Mouse (Mus musculus): ENCODE measurements around the gene Gdf1. TPM values are rescaled to one million over a fixed set of nuclear protein-coding genes. Genes with fewer than 3 reads are reported as not detected.

The Gdf1 gene
- polyA plus RNA-seq, 2 experiments = 0.16 TPM; not detected in 1

DNA sequence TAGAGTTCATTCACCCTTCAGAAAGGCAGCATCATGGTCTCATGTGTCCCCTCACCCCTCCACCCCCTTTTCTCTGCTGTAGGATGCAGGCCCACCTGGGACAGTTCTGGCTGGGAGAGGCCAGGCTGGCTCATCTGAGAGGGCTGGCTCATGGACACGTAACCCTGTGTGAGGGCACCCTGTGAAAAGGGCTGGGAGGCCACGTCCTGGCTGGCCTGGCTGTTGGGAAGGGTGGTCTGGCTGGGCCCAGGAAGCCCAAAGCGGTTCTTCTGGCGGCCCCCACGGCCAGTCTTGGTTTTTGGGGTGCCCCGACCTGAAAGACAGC, 3.2 kb downstream of the Gdf1 start:
- 89% methylated on average over 6 of the region's 6 CpGs for WGBS (ENCODE audit: insufficient replicate concordance)
- Histone ChIP-seq H3K27me3 (ENCODE audit: control insufficient read depth, insufficient read depth, low read length) (no peaks in the 10 kb centered on the region), H3K4me1 (replicated peaks; ENCODE audit: control insufficient read depth in 2 of 2, insufficient read depth in 2 of 2, low read length in 1 of 2) (peaks cover 5 to 11% of the 10 kb centered on the region in 2 experiments), H3K4me3 (ENCODE audit: insufficient read depth in 1 of 2, low read depth in 2 of 2, low read length in 2 of 2) (no peak overlapping the region), H3K4me2 (ENCODE audit: low read depth) (no peak overlapping the region), H3K9me3 (ENCODE audit: control insufficient read depth, low read length) (no peaks in the 10 kb centered on the region), H3K9ac (replicated peaks) (no peak overlapping the region), H3K36me3 (replicated peaks; ENCODE audit: control insufficient read depth, insufficient read depth, low read depth) (peaks cover 70% of the 10 kb centered on the region), H3K27ac (no peak overlapping the region)
- ATAC-seq (ENCODE audit: insufficient read depth) (no peak), DNase-seq (ENCODE audit: low read depth in 3 of 3, low spot score in 3 of 3) (no peak)
- TF ChIP-seq EP300 (IDR thresholded peaks at IDR 0.05; ENCODE audit: low read depth) (no peak), CTCF (IDR thresholded peaks at IDR 0.05; ENCODE audit: low read depth) (no peak)

DNA sequence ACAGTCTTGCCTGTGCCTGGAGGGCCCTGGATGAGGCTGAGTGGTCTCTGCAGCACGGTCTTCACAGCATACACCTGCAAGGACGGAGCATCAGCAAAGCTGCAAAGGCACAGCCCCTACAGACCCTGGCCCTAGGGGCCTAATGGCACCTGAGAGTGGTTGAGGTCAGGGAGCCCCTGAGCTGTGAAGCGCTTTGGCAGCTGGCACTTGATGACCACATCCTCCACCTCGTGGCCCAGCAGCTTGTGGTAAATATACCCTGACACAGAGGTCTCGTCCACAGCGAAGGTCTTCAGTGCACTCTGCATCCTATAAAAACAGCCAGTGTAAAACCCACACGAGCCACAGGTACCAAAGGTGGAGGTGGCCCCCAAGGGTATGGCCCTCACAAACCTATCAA, 9.3 kb downstream of the Gdf1 start:
- H3K9ac ChIP-seq (replicated peaks) = no peak overlapping the region
- no peaks in the 10 kb centered on the region for H3K4me1 ChIP-seq (replicated peaks; ENCODE audit: control insufficient read depth in 2 of 2, insufficient read depth in 2 of 2, low read length in 1 of 2)
- TF ChIP-seq CTCF (IDR thresholded peaks at IDR 0.05; ENCODE audit: low read depth) (no peak), EP300 (IDR thresholded peaks at IDR 0.05; ENCODE audit: low read depth) (no peak)
- no peak overlapping the region for H3K4me3 ChIP-seq (ENCODE audit: insufficient read depth in 1 of 2, low read depth in 2 of 2, low read length in 2 of 2)
- H3K27me3 ChIP-seq (ENCODE audit: control insufficient read depth, insufficient read depth, low read length) = no peaks in the 10 kb centered on the region
- H3K36me3 ChIP-seq (replicated peaks; ENCODE audit: control insufficient read depth, insufficient read depth, low read depth) = peaks cover 96% of the 10 kb centered on the region
- H3K4me2 ChIP-seq (ENCODE audit: low read depth) = no peak overlapping the region
- no peaks in the 10 kb centered on the region for H3K9me3 ChIP-seq (ENCODE audit: control insufficient read depth, low read length)
- ATAC-seq (ENCODE audit: insufficient read depth) (no peak), DNase-seq (ENCODE audit: low read depth in 3 of 3, low spot score in 3 of 3) (no peak)
- WGBS (ENCODE audit: insufficient replicate concordance) = 78% methylated on average over 7 of the region's 7 CpGs
- no peak overlapping the region for H3K27ac ChIP-seq

DNA sequence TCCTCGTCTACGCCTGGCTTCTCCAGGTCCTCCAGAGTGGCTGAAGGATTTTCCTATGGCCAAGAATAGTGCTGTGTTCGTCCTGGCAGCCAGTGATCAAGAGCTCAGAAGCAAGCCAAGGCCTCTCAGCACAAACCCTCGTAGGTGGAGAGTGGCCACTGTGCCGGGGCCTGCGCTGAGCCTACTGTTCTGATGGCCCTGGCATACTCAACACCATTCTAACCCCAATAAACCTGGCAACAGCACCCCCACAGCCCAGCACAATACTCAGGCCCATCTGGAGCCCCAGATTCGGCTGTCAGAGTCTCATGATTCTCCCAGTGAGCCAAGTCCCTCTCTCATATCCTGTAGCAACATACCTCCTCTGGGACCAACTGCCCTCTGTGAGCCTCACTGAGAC, 11.0 kb downstream of the Gdf1 start:
- WGBS (ENCODE audit: insufficient replicate concordance) = 86% methylated on average over 7 of the region's 7 CpGs
- Histone ChIP-seq H3K4me1 (replicated peaks; ENCODE audit: control insufficient read depth in 2 of 2, insufficient read depth in 2 of 2, low read length in 1 of 2) (peaks cover 4 to 9% of the 10 kb centered on the region in 2 experiments; a peak in 3 of 4 replicates), H3K27ac (no peak overlapping the region), H3K9ac (replicated peaks) (no peak overlapping the region), H3K4me2 (ENCODE audit: low read depth) (no peak overlapping the region), H3K27me3 (ENCODE audit: control insufficient read depth, insufficient read depth, low read length) (no peaks in the 10 kb centered on the region), H3K9me3 (ENCODE audit: control insufficient read depth, low read length) (no peaks in the 10 kb centered on the region), H3K36me3 (replicated peaks; ENCODE audit: control insufficient read depth, insufficient read depth, low read depth) (peaks cover 84% of the 10 kb centered on the region), H3K4me3 (ENCODE audit: insufficient read depth in 1 of 2, low read depth in 2 of 2, low read length in 2 of 2) (no peak overlapping the region)
- no peak for ATAC-seq (ENCODE audit: insufficient read depth)
- no peak for DNase-seq (ENCODE audit: low read depth in 3 of 3, low spot score in 3 of 3)
- no peak for TF ChIP-seq EP300 (IDR thresholded peaks at IDR 0.05; ENCODE audit: low read depth)
- TF ChIP-seq CTCF (IDR thresholded peaks at IDR 0.05; ENCODE audit: low read depth) = no peak

DNA sequence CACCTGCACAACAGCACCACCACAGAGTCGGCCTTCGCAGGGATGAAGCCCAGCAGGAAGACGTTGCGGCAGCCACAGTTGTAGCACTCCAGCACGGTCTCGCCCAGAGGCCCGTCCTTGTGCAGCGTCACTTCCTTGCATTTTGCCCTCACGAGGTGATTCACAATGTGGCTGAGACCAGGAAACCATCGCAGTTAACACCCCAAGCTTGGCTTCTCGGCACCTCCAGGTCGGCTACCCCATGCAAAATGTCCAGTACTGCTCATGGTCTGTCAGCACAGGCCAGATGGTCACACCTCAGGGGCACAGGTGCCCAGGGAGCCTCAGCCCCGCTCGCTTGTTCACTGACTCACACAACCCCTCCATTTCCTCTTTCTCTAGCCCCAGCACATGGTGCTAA, 12.4 kb downstream of the Gdf1 start:
- no peak for TF ChIP-seq EP300 (IDR thresholded peaks at IDR 0.05; ENCODE audit: low read depth)
- TF ChIP-seq CTCF (IDR thresholded peaks at IDR 0.05; ENCODE audit: low read depth) = no peak
- Histone ChIP-seq H3K36me3 (replicated peaks; ENCODE audit: control insufficient read depth, insufficient read depth, low read depth) (peaks cover 78% of the 10 kb centered on the region), H3K4me1 (replicated peaks; ENCODE audit: control insufficient read depth in 2 of 2, insufficient read depth in 2 of 2, low read length in 1 of 2) (peaks cover 4 to 17% of the 10 kb centered on the region in 2 experiments; a peak in 3 of 4 replicates), H3K4me3 (ENCODE audit: insufficient read depth in 1 of 2, low read depth in 2 of 2, low read length in 2 of 2) (no peak overlapping the region), H3K27me3 (ENCODE audit: control insufficient read depth, insufficient read depth, low read length) (no peaks in the 10 kb centered on the region), H3K9me3 (ENCODE audit: control insufficient read depth, low read length) (no peaks in the 10 kb centered on the region), H3K27ac (no peak overlapping the region), H3K9ac (replicated peaks) (no peak overlapping the region), H3K4me2 (ENCODE audit: low read depth) (no peak overlapping the region)
- 81% methylated on average over 14 of the region's 14 CpGs for WGBS (ENCODE audit: insufficient replicate concordance)
- DNase-seq (ENCODE audit: low read depth in 3 of 3, low spot score in 3 of 3) = no peak
- no peak for ATAC-seq (ENCODE audit: insufficient read depth)

DNA sequence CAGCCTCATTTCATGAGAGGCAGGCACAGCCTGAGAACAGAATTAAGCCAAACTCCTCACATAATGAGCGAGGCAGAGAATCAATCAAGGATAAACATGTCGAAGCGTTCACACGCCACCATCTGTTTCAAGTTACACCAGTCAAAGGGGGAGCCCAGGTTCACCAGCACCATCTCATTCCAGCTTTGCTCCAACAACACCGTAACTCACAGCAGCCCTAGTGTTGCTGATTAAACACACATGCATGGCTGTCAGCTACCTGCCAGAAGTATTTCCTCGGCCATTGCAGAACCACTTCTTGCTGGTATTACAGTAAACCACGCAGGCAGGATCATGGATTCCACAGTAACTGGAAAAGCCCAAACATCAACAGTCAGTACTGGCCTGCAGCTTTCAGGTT, 13.5 kb downstream of the Gdf1 start:
- Histone ChIP-seq H3K36me3 (replicated peaks; ENCODE audit: control insufficient read depth, insufficient read depth, low read depth) (peaks cover 75% of the 10 kb centered on the region), H3K27me3 (ENCODE audit: control insufficient read depth, insufficient read depth, low read length) (no peaks in the 10 kb centered on the region), H3K4me3 (ENCODE audit: insufficient read depth in 1 of 2, low read depth in 2 of 2, low read length in 2 of 2) (no peak overlapping the region), H3K9me3 (ENCODE audit: control insufficient read depth, low read length) (no peaks in the 10 kb centered on the region), H3K27ac (no peak overlapping the region), H3K4me1 (replicated peaks; ENCODE audit: control insufficient read depth in 2 of 2, insufficient read depth in 2 of 2, low read length in 1 of 2) (peaks cover 7 to 20% of the 10 kb centered on the region in 2 experiments), H3K4me2 (ENCODE audit: low read depth) (no peak overlapping the region), H3K9ac (replicated peaks) (no peak overlapping the region)
- WGBS (ENCODE audit: insufficient replicate concordance) = 86% methylated on average over 7 of the region's 7 CpGs
- no peak for ATAC-seq (ENCODE audit: insufficient read depth)
- TF ChIP-seq EP300 (IDR thresholded peaks at IDR 0.05; ENCODE audit: low read depth) (no peak), CTCF (IDR thresholded peaks at IDR 0.05; ENCODE audit: low read depth) (no peak)
- DNase-seq (ENCODE audit: low read depth in 3 of 3, low spot score in 3 of 3) = no peak
